Mouse (Mus musculus) midbrain, postnatal 0 days (tissue): ENCODE measurements around the gene Nrap. TPM values are rescaled to one million over a fixed set of nuclear protein-coding genes. Genes with fewer than 3 reads are reported as not detected.
"Not testable (repeated sequence)": the region's sequence is repeated elsewhere in the genome, so short reads cannot be mapped to it uniquely, and the experiment has no call there.

Experiments used
- ATAC-seq: fragments of 200-750 bp; cut with Nextera tagmentation; 2 replicates; pipeline ENCODE4 v1.8.0; 2017; ENCODE audit warnings: moderate number of reproducible peaks, mild to moderate bottlenecking, moderate TSS enrichment, moderate library complexity; ENCODE audit not compliant: low FRiP score
- DNase-seq: peaks from one replicate; pipeline ENCODE4 v3.0.0-alpha.2; 2015; ENCODE audit warnings: low spot score
- H3K27ac ChIP-seq: fragments of 300-500 bp; sonication (generic); 2 replicates; pipeline ENCODE4 v1.5.1; 2014; ENCODE audit warnings: low read depth, mild to moderate bottlenecking, low read length, mixed read lengths
- H3K27me3 ChIP-seq: fragments of 300-500 bp; sonication (generic); 2 replicates; pipeline ENCODE4 v1.6.1; 2014; ENCODE audit warnings: low read length, control low read depth, mixed read lengths; ENCODE audit not compliant: insufficient read depth
- H3K36me3 ChIP-seq: fragments of 300-500 bp; sonication (generic); 2 replicates; pipeline ENCODE4 v1.6.1; 2014; ENCODE audit warnings: low read length, control low read depth, mixed read lengths; ENCODE audit not compliant: insufficient read depth
- H3K4me1 ChIP-seq: fragments of 300-500 bp; sonication (generic); 2 replicates; pipeline ENCODE4 v1.6.1; 2014; ENCODE audit warnings: mild to moderate bottlenecking, control low read depth, antibody characterized with exemption, low read length, mixed read lengths; ENCODE audit not compliant: insufficient read depth
- H3K4me2 ChIP-seq: fragments of 300-500 bp; sonication (generic); 2 replicates; pipeline ENCODE4 v1.6.1; 2014; ENCODE audit warnings: low read depth, mild to moderate bottlenecking, low read length, mixed read lengths; ENCODE audit not compliant: poor library complexity, severe bottlenecking
- H3K4me3 ChIP-seq: fragments of 300-500 bp; sonication (generic); 2 replicates; pipeline ENCODE4 v1.5.1; 2014; ENCODE audit warnings: low read depth, mild to moderate bottlenecking, low read length, moderate library complexity
- H3K9ac ChIP-seq: fragments of 300-500 bp; sonication (generic); replicated peaks from 2 replicates; pipeline ENCODE4 v1.6.1; 2014; ENCODE audit warnings: mild to moderate bottlenecking, low read length, moderate library complexity, mixed read lengths; ENCODE audit not compliant: poor library complexity, severe bottlenecking
- H3K9me3 ChIP-seq: fragments of 300-500 bp; sonication (generic); 2 replicates; pipeline ENCODE4 v1.6.1; 2016; ENCODE audit warnings: low read length, control low read depth
- CTCF ChIP-seq: IDR thresholded peaks from 2 replicates; pipeline ENCODE4 v1.5.1; 2016; ENCODE audit warnings: antibody characterized with exemption, mild to moderate bottlenecking
- WGBS: fragments of 180-500 bp; shearing (Covaris S2); extraction: QIAGEN DNeasy Blood & Tissue Kit; methylation state at CpG from one replicate; pipeline ENCODE4 v1.1.7; 2014; 5-methylcytosine and 5-hydroxymethylcytosine counted together
- polyA plus RNA-seq: library from polyadenylated mRNA; unstranded; fragments of >200 nt; fragmentation: Nextera tagmentation; extraction: Ambion mirVana; gene quantifications from 2 replicates; pipeline ENCODE4 v1.2.1, GENCODE M21; 2015
- total RNA-seq: library from RNA; depleted of rRNA; stranded (reverse); fragments of >200 nt; gene quantifications from 2 replicates; pipeline ENCODE4 v1.2.3, GENCODE M21; 2014

Nrap gene
- total and polyA plus RNA-seq, 2 experiments from 2014 or later = 0.69 to 0.99 TPM

- no peak overlapping the region for H3K27ac ChIP-seq
- H3K9ac ChIP-seq = no peak overlapping the region
- TF ChIP-seq CTCF = no peak
- no peaks in the 10 kb centered on the region for H3K36me3 ChIP-seq
- H3K9me3 ChIP-seq = no peaks in the 10 kb centered on the region
- no peak overlapping the region for H3K4me2 ChIP-seq
- DNase-seq = no peak
- ATAC-seq = no peak
- WGBS = 73% methylated on average over 9 of the region's 9 CpGs
- H3K4me1 ChIP-seq = no peaks in the 10 kb centered on the region
- H3K27me3 ChIP-seq = no peaks in the 10 kb centered on the region
- no peak overlapping the region for H3K4me3 ChIP-seq
Measured at GRCm38 (mm10) chr19:56419452-56419851, 29.6 kb upstream of the Nrap start.

- Histone ChIP-seq H3K4me2 (no peak overlapping the region), H3K9me3 (no peaks in the 10 kb centered on the region), H3K4me3 (no peak overlapping the region), H3K27ac (no peak overlapping the region), H3K4me1 (no peaks in the 10 kb centered on the region), H3K36me3 (no peaks in the 10 kb centered on the region), H3K27me3 (no peaks in the 10 kb centered on the region), H3K9ac (no peak overlapping the region)
- WGBS = 87% methylated on average over 4 of the region's 4 CpGs
- TF ChIP-seq CTCF = no peak
- ATAC-seq (no peak), DNase-seq (no peak)
Measured at GRCm38 (mm10) chr19:56418404-56418803, 28.6 kb upstream of the Nrap start.

GRCm38 (mm10) chr19:56409884-56410283 lies 20.0 kb upstream of the Nrap start:
- H3K9me3 ChIP-seq, H3K4me1 ChIP-seq, ATAC-seq, H3K27me3 ChIP-seq, H3K4me3 ChIP-seq, DNase-seq, H3K4me2 ChIP-seq, H3K9ac ChIP-seq, H3K27ac ChIP-seq, H3K36me3 ChIP-seq: not testable (repeated sequence)
- WGBS = 96% methylated on average over 4 of the region's 4 CpGs

- Histone ChIP-seq H3K27me3 (no peaks in the 10 kb centered on the region), H3K9me3 (no peaks in the 10 kb centered on the region), H3K4me1 (no peaks in the 10 kb centered on the region), H3K9ac (no peak overlapping the region), H3K27ac (no peak overlapping the region), H3K36me3 (peaks cover 11% of the 10 kb centered on the region), H3K4me2 (no peak overlapping the region), H3K4me3 (no peak overlapping the region)
- no peak for DNase-seq
- 95% methylated on average over 7 of the region's 7 CpGs for WGBS
- no peak for ATAC-seq
- no peak for TF ChIP-seq CTCF
Measured at GRCm38 (mm10) chr19:56406581-56406980, 16.7 kb upstream of the Nrap start.

GRCm38 (mm10) chr19:56405824-56406223 lies 16.0 kb upstream of the Nrap start:
- Histone ChIP-seq H3K9me3 (no peaks in the 10 kb centered on the region), H3K36me3 (peaks cover 11% of the 10 kb centered on the region), H3K4me1 (no peaks in the 10 kb centered on the region), H3K27ac (no peak overlapping the region), H3K27me3 (no peaks in the 10 kb centered on the region), H3K4me2 (no peak overlapping the region), H3K9ac (no peak overlapping the region), H3K4me3 (no peak overlapping the region)
- DNase-seq (no peak), ATAC-seq (no peak)
- TF ChIP-seq CTCF = no peak
- 95% methylated on average over 4 of the region's 4 CpGs for WGBS

GRCm38 (mm10) chr19:56401864-56402263 lies 12.0 kb upstream of the Nrap start:
- 0 out of 2 replicates have a peak, but pooled peaks cover 3% of the 10 kb centered on the region for H3K4me1 ChIP-seq
- no peak overlapping the region for H3K9ac ChIP-seq
- DNase-seq (peak; percentile 67), ATAC-seq (no peak)
- H3K27ac ChIP-seq = no peak overlapping the region
- peaks cover 4% of the 10 kb centered on the region; the same call in 1 of the 2 replicates for H3K36me3 ChIP-seq
- no peaks in the 10 kb centered on the region for H3K27me3 ChIP-seq
- 75% methylated on average over 6 of the region's 6 CpGs for WGBS
- H3K4me2 ChIP-seq = no peak overlapping the region
- no peaks in the 10 kb centered on the region for H3K9me3 ChIP-seq
- no peak overlapping the region for H3K4me3 ChIP-seq
- TF ChIP-seq CTCF = no peak
